Mouse (Mus musculus) kidney, adult 2 months (tissue): ENCODE data around the gene Olfr788.

Source experiments
- CTCF ChIP-seq: fragments of 200-500 bp; conservative IDR thresholded peaks from 2 replicates; pipeline ENCODE4 v1.5.1; 2011; ENCODE audit warnings: low read depth, mild to moderate bottlenecking, control low read depth, low read length, moderate library complexity, mixed read lengths; ENCODE audit not compliant: insufficient read depth, insufficient read length
- POLR2A ChIP-seq: fragments of 200-500 bp; IDR thresholded peaks from one replicate; pipeline ENCODE4 v1.6.1; 2011; ENCODE audit warnings: low read depth, low read length, control low read depth

- no peak for TF ChIP-seq POLR2A
- TF ChIP-seq CTCF: no peak
These were observed 2.5 kb downstream of the Olfr788 start for GRCm38 (mm10) chr10:129473256-129473655.
